Mouse (Mus musculus) hindbrain, postnatal 0 days (tissue): ENCODE measurements at regions not wholly inside any gene's neighbourhood (a gene's known extent, or its start where the extent isn't known, plus 50 kb on each side); places are given as distances from the start of the nearest gene placed in this dataset.

Experiments
- ATAC-seq: fragments of 200-750 bp; cut with Nextera tagmentation; 2 replicates; pipeline ENCODE4 v1.8.0; 2017; ENCODE audit warnings: mild to moderate bottlenecking, moderate TSS enrichment, moderate library complexity
- DNase-seq: peaks from one replicate; pipeline ENCODE4 v3.0.0-alpha.2; 2015; ENCODE audit warnings: low spot score
- H3K27ac ChIP-seq: fragments of 300-500 bp; sonication (generic); 2 replicates; pipeline ENCODE4 v1.5.1; 2014; ENCODE audit warnings: mild to moderate bottlenecking
- H3K27me3 ChIP-seq: fragments of 300-500 bp; sonication (generic); 2 replicates; pipeline ENCODE4 v1.6.1; 2014; ENCODE audit warnings: low read length, mixed read lengths; ENCODE audit not compliant: insufficient read depth
- H3K36me3 ChIP-seq: fragments of 300-500 bp; sonication (generic); 2 replicates; pipeline ENCODE4 v1.6.1; 2014; ENCODE audit warnings: low read length, mixed read lengths; ENCODE audit not compliant: insufficient read depth
- H3K4me1 ChIP-seq: fragments of 300-500 bp; sonication (generic); 2 replicates; pipeline ENCODE4 v1.6.1; 2014; ENCODE audit warnings: antibody characterized with exemption, low read length, mixed read lengths; ENCODE audit not compliant: insufficient read depth
- H3K4me2 ChIP-seq: fragments of 300-500 bp; sonication (generic); 2 replicates; pipeline ENCODE4 v1.6.1; 2014; ENCODE audit warnings: low read depth, mild to moderate bottlenecking, low read length, moderate library complexity, mixed read lengths
- H3K4me3 ChIP-seq: fragments of 300-500 bp; sonication (generic); 2 replicates; pipeline ENCODE4 v1.5.1; 2014; ENCODE audit warnings: low read length
- H3K9ac ChIP-seq: fragments of 300-500 bp; sonication (generic); replicated peaks from 2 replicates; pipeline ENCODE4 v1.6.1; 2014; ENCODE audit warnings: mild to moderate bottlenecking, low read length, moderate library complexity, mixed read lengths
- H3K9me3 ChIP-seq: fragments of 300-500 bp; sonication (generic); 2 replicates; pipeline ENCODE4 v1.6.1; 2016; ENCODE audit warnings: low read length, mixed read lengths
- CTCF ChIP-seq: IDR thresholded peaks from 2 replicates; pipeline ENCODE4 v1.5.1; 2016; ENCODE audit warnings: antibody characterized with exemption, control low read depth, low read depth
- WGBS: fragments of 180-500 bp; shearing (Covaris S2); extraction: QIAGEN DNeasy Blood & Tissue Kit; methylation state at CpG from one replicate; pipeline ENCODE4 v1.1.7; 2014; 5-methylcytosine and 5-hydroxymethylcytosine counted together

- H3K9me3 ChIP-seq = no peaks in the 10 kb centered on the region
- TF ChIP-seq CTCF = no peak
- H3K4me1 ChIP-seq = no peaks in the 10 kb centered on the region
- 67% methylated on average over 4 of the region's 4 CpGs for WGBS
- H3K4me2 ChIP-seq = no peak overlapping the region
- 0 out of 2 replicates have a peak, but pooled peaks cover 4% of the 10 kb centered on the region for H3K27me3 ChIP-seq
- ATAC-seq (no peak), DNase-seq (no peak)
- H3K36me3 ChIP-seq = no peaks in the 10 kb centered on the region
- no peak overlapping the region for H3K4me3 ChIP-seq
- H3K27ac ChIP-seq = no peak overlapping the region
- H3K9ac ChIP-seq = no peak overlapping the region
Observed at GRCm38 (mm10) chr13:52077616-52078015, 231.1 kb downstream of the Gadd45g start.

GRCm38 (mm10) chr13:52078561-52078960 is 232.1 kb downstream of the Gadd45g start:
- Histone ChIP-seq H3K4me2 (no peak overlapping the region), H3K4me1 (no peaks in the 10 kb centered on the region), H3K36me3 (no peaks in the 10 kb centered on the region), H3K4me3 (no peak overlapping the region), H3K27me3 (0 out of 2 replicates have a peak, but pooled peaks cover 4% of the 10 kb centered on the region), H3K27ac (no peak overlapping the region), H3K9ac (no peak overlapping the region), H3K9me3 (no peaks in the 10 kb centered on the region)
- 77% methylated on average over 6 of the region's 6 CpGs for WGBS
- no peak for DNase-seq
- no peak for ATAC-seq
- TF ChIP-seq CTCF = no peak

GRCm38 (mm10) chr13:52079678-52080246 is 233.3 kb downstream of the Gadd45g start:
- H3K9ac ChIP-seq = no peak overlapping the region
- H3K4me2 ChIP-seq = no peak overlapping the region
- no peaks in the 10 kb centered on the region for H3K4me1 ChIP-seq
- ATAC-seq = no peak
- no peak overlapping the region for H3K27ac ChIP-seq
- TF ChIP-seq CTCF = no peak
- H3K4me3 ChIP-seq = no peak overlapping the region
- no peaks in the 10 kb centered on the region for H3K36me3 ChIP-seq
- H3K9me3 ChIP-seq = no peaks in the 10 kb centered on the region
- H3K27me3 ChIP-seq = 0 out of 2 replicates have a peak, but pooled peaks cover 4% of the 10 kb centered on the region
- WGBS = 34% methylated on average over 14 of the region's 14 CpGs
- peak; percentile 28 for DNase-seq

- no peak for ATAC-seq
Observed at GRCm38 (mm10) chr13:52083601-52084455, 237.3 kb downstream of the Gadd45g start.

GRCm38 (mm10) chr13:52085110-52085509 is 238.6 kb downstream of the Gadd45g start:
- Histone ChIP-seq H3K27ac (no peak overlapping the region), H3K9me3 (no peaks in the 10 kb centered on the region), H3K27me3 (no peaks in the 10 kb centered on the region), H3K4me2 (no peak overlapping the region), H3K4me1 (no peaks in the 10 kb centered on the region), H3K9ac (no peak overlapping the region), H3K4me3 (no peak overlapping the region), H3K36me3 (no peaks in the 10 kb centered on the region)
- ATAC-seq (no peak), DNase-seq (no peak)
- WGBS = 46% methylated on average over 3 of the region's 3 CpGs
- TF ChIP-seq CTCF = no peak

More at GRCm38 (mm10) chr13:52083601-52084455, 237.3 kb downstream of the Gadd45g start:
- Histone ChIP-seq H3K4me3 (no peak overlapping the region), H3K27me3 (no peaks in the 10 kb centered on the region), H3K36me3 (no peaks in the 10 kb centered on the region), H3K4me2 (no peak overlapping the region), H3K9me3 (no peaks in the 10 kb centered on the region), H3K27ac (no peak overlapping the region), H3K9ac (no peak overlapping the region), H3K4me1 (no peaks in the 10 kb centered on the region)
- no peak for DNase-seq
- no peak for TF ChIP-seq CTCF
- 50% methylated on average over 9 of the region's 9 CpGs for WGBS

GRCm38 (mm10) chr13:52088319-52088718 is 241.8 kb downstream of the Gadd45g start:
- Histone ChIP-seq H3K36me3 (no peaks in the 10 kb centered on the region), H3K4me1 (no peaks in the 10 kb centered on the region), H3K27ac (no peak overlapping the region), H3K27me3 (no peaks in the 10 kb centered on the region), H3K4me3 (no peak overlapping the region), H3K9ac (no peak overlapping the region), H3K9me3 (no peaks in the 10 kb centered on the region), H3K4me2 (no peak overlapping the region)
- whole genome bisulfite sequencing = 54% methylated on average over 8 of the region's 8 CpGs
- ATAC-seq = no peak
- no peak for DNase-seq
- no peak for TF ChIP-seq CTCF

GRCm38 (mm10) chr13:52090365-52090764 is 243.9 kb downstream of the Gadd45g start:
- no peak for ATAC-seq
- Histone ChIP-seq H3K4me3 (no peak overlapping the region), H3K9me3 (no peaks in the 10 kb centered on the region), H3K36me3 (no peaks in the 10 kb centered on the region), H3K9ac (no peak overlapping the region), H3K27ac (no peak overlapping the region), H3K27me3 (no peaks in the 10 kb centered on the region), H3K4me2 (no peak overlapping the region), H3K4me1 (no peaks in the 10 kb centered on the region)
- WGBS = 70% methylated on average over 4 of the region's 4 CpGs
- DNase-seq = peak; percentile 46
- TF ChIP-seq CTCF = peak; percentile 46
